Mouse (Mus musculus) neural tube, embryonic 12.5 days (tissue): ENCODE measurements around the gene Lfng. TPM values are rescaled to one million over a fixed set of nuclear protein-coding genes. Genes with fewer than 3 reads are reported as not detected.

ENCODE experiments used
- ATAC-seq: fragments of 200-750 bp; cut with Nextera tagmentation; 2 replicates; pipeline ENCODE4 v1.8.0; 2017; ENCODE audit warnings: low read depth, mild to moderate bottlenecking, moderate TSS enrichment, moderate library complexity; ENCODE audit not compliant: low FRiP score
- H3K27ac ChIP-seq: fragments of 300-500 bp; sonication (generic); 2 replicates; pipeline ENCODE4 v1.5.1; 2016
- H3K27me3 ChIP-seq: fragments of 300-500 bp; sonication (generic); replicated peaks from 2 replicates; pipeline ENCODE4 v1.6.1; 2016; ENCODE audit warnings: mild to moderate bottlenecking
- H3K36me3 ChIP-seq: fragments of 300-500 bp; sonication (generic); 2 replicates; pipeline ENCODE4 v1.6.1; 2016; ENCODE audit warnings: mild to moderate bottlenecking
- H3K4me1 ChIP-seq: fragments of 300-500 bp; sonication (generic); 2 replicates; pipeline ENCODE4 v1.6.1; 2016
- H3K4me2 ChIP-seq: fragments of 300-500 bp; sonication (generic); replicated peaks from 2 replicates; pipeline ENCODE4 v1.6.1; 2016; ENCODE audit warnings: mild to moderate bottlenecking
- H3K4me3 ChIP-seq: fragments of 300-500 bp; sonication (generic); 2 replicates; pipeline ENCODE4 v1.5.1; 2016
- H3K9ac ChIP-seq: fragments of 300-500 bp; sonication (generic); 2 replicates; pipeline ENCODE4 v1.6.1; 2016; ENCODE audit warnings: mild to moderate bottlenecking
- H3K9me3 ChIP-seq: fragments of 300-500 bp; sonication (generic); 2 replicates; pipeline ENCODE4 v1.6.1; 2016; ENCODE audit warnings: mild to moderate bottlenecking
- WGBS: fragments of 180-500 bp; shearing (Covaris S2); methylation state at CpG from one replicate; pipeline ENCODE4 v1.1.7; 2016; 5-methylcytosine and 5-hydroxymethylcytosine counted together
- polyA plus RNA-seq: library from polyadenylated mRNA; unstranded; fragments of >200 nt; fragmentation: Nextera tagmentation; extraction: Ambion mirVana; gene quantifications from 2 replicates; pipeline ENCODE4 v1.2.1, GENCODE M21; 2016

Gene Lfng
- polyA plus RNA-seq, 1 experiment from 2014 or later: 30.5 TPM

DNA sequence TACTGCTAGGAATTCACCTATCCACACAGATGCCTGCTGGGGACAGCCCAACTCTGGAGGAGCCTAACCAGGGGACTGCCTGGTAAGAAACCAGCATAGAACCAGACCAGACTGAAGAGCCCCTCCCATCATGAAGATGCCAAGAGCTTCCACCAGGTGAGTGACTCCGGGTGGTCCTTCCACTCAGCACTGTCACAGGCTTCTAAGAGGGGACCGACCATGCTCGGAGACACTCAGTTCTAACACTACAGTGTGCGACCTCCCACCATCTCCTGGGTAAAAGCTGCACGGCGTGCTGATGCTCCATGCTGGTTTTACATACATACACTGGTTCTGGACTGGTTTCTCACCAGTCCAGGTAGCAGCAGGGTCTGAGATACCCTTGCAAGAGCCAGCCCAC, 39.1 kb downstream of the Lfng start:
- H3K27me3 ChIP-seq: no peaks in the 10 kb centered on the region
- H3K4me1 ChIP-seq: peaks cover 62% of the 10 kb centered on the region
- H3K4me2 ChIP-seq: peak overlapping the region; percentile 96
- WGBS: 89% methylated on average over 6 of the region's 6 CpGs
- H3K9me3 ChIP-seq: no peaks in the 10 kb centered on the region
- H3K9ac ChIP-seq: peak overlapping the region; percentile 99
- H3K27ac ChIP-seq: 0 out of 2 replicates have a peak overlapping the region, but pooled peaks have one; percentile 32
- H3K4me3 ChIP-seq: peak overlapping the region; percentile 98
- H3K36me3 ChIP-seq: peaks cover 25% of the 10 kb centered on the region
- ATAC-seq: no peak

DNA sequence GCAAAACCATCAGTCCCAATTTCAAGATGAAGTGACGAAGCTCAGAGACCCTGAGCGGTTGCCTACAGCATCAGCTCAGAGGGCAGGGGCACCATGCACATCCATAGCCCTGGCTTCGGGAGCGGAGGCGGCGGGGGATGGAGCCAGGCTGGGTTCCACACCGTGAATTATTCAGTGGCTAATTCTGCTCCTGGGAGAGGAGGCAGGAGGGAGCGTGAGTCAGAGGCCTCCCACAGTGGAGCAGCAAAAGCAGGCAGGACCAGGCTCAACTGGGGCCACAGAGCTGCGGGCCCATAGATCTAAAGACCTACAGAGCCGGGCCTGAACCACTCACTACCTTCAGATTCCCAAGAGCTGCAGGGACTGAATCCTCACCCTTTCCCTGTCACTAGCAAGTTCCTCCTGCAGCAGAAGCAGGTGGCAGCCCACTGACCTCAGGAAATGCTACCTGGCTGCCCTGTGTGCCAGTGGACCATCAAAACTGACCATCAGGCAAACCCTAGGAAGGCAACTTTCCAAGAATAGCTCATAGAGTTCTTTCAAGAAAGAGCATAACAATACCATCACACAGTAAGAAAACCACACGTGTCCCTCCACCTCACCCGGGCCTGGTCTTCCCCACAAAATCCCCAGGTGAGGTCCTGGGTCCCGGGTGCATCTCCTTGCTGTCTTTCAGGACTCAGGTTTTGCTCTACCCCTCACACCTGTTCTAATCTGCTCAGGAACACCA, 40.1 kb downstream of the Lfng start:
- no peak for ATAC-seq
- H3K4me2 ChIP-seq: peak overlapping the region; percentile 96
- H3K36me3 ChIP-seq: peaks cover 25% of the 10 kb centered on the region
- H3K27me3 ChIP-seq: no peaks in the 10 kb centered on the region
- 38% methylated on average over 13 of the region's 13 CpGs for WGBS
- peak overlapping the region; percentile 98 for H3K4me3 ChIP-seq
- no peak overlapping the region for H3K27ac ChIP-seq
- peak overlapping the region; percentile 99 for H3K9ac ChIP-seq
- H3K4me1 ChIP-seq: peaks cover 52% of the 10 kb centered on the region
- no peaks in the 10 kb centered on the region for H3K9me3 ChIP-seq

DNA sequence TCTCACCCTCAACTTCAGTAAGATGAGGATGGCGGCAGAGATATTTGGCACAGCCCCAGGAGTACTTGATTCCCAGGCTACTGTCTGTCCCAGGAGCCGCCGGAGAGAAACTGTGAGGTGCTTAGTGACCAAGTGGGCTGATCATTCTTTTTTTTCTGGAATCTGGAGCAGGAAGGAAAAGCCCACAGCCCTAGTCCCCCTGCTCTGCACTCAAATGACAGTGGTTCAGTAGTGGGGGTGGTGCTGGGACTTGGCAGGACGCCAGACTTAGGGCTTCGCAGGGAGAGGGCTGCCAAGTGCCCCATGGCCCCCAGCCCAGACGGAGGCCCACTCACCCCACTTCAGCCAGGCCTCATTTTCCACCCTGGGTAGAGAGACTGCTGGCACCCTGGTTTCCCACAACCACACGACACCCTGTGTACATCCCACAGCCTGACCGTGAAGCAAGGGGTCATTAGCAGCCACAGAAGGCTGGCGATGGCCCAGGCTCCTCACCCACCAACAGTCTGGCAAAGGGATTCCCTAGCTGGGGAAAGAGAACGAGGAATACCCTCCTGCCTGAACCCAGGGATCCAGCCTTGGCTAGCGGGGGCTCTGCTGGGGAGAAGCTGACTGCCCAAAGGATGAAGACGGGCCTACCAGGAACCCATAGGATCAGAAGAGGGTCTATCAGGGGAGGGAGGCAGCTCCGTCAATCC, 40.9 kb downstream of the Lfng start:
- Histone ChIP-seq H3K4me2 (peak overlapping the region; percentile 96), H3K27me3 (no peaks in the 10 kb centered on the region), H3K27ac (peak overlapping the region; percentile 75), H3K4me3 (peak overlapping the region; percentile 98), H3K4me1 (peaks cover 44% of the 10 kb centered on the region), H3K36me3 (peaks cover 25% of the 10 kb centered on the region), H3K9ac (peak overlapping the region; percentile 99), H3K9me3 (no peaks in the 10 kb centered on the region)
- 4% methylated on average over 13 of the region's 13 CpGs for WGBS
- peak; percentile 48 for ATAC-seq

DNA sequence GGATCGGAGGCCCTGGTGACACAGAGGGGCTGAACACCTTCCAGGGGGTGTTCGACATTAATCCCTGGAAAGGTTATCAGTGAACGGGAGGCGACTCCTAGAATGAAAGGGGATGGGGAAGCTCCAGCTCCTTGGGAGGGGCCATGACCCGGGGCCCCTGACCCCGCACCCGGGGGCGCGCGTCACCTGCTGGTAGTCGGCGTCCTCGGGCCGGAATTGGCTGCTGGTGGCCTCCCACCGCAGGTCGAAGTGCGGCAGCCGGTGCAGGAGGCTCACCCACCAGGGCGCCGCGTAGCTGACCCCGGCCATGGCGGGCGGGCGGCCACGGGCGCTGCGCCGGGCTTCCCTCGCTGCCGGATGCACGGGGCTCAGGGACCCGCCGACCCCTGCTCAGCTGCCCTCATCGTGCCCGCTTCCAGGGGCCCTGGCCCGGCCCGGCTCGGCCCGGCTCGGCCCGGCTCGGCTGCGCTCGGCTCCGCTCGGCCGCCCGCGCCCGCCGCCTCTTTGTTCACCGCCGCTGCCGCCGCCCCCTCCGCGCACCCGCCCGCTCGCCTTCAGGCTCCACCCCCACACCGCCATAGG, 41.5 kb downstream of the Lfng start, which contains the start of gene Ttyh3:
Gene Ttyh3, minus strand, starts transcription at position 513 of the 582 bp plus-strand sequence.
- H3K4me3 ChIP-seq: peak within 1 kb of the TSS; percentile 98
- no peaks in the 10 kb centered on the region for H3K27me3 ChIP-seq
- peaks cover 39% of the 10 kb centered on the region for H3K4me1 ChIP-seq
- under 1% methylated on average over 59 of the region's 62 CpGs for WGBS
- peak within 1 kb of the TSS; percentile 99 for H3K9ac ChIP-seq
- peak; percentile 30 for ATAC-seq
- peak within 1 kb of the TSS; percentile 75 for H3K27ac ChIP-seq
- H3K9me3 ChIP-seq: no peaks in the 10 kb centered on the region
- H3K36me3 ChIP-seq: peaks cover 25% of the 10 kb centered on the region
- peak within 1 kb of the TSS; percentile 96 for H3K4me2 ChIP-seq

DNA sequence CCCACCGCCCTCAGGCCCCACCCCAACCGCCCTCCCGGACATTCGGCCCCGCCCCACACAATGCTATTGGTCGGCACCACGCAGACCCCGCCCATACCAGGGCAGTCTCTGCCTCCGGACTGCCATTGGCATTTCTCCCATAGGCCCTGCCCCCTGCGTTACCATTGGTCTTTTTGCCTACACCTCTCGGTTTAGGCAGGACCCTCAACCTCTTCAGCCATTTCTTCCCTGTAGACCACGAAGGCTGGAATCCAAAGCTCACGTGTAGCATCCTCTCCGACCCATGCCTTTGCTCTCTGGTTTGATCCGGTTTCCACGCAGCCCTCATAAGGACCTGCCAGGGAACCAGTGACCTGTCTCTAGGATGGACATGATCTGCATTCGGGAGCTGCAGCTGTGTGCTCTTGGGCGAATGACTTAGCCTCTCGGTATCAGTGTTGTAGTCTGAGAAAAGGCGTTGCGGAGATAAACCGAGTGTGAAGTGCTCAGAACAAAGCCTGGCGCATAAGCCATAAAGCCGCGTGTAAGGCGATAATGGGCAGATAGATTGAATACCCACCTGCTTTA, 42.1 kb downstream of the Lfng start:
- peak overlapping the region; percentile 75 for H3K27ac ChIP-seq
- peaks cover 20% of the 10 kb centered on the region for H3K36me3 ChIP-seq
- peak overlapping the region; percentile 96 for H3K4me2 ChIP-seq
- H3K4me1 ChIP-seq: peaks cover 39% of the 10 kb centered on the region
- ATAC-seq: peak; percentile 93
- peak overlapping the region; percentile 61 for H3K9ac ChIP-seq
- no peaks in the 10 kb centered on the region for H3K9me3 ChIP-seq
- peak overlapping the region; percentile 98 for H3K4me3 ChIP-seq
- WGBS: 2% methylated on average over 26 of the region's 26 CpGs
- no peaks in the 10 kb centered on the region for H3K27me3 ChIP-seq

DNA sequence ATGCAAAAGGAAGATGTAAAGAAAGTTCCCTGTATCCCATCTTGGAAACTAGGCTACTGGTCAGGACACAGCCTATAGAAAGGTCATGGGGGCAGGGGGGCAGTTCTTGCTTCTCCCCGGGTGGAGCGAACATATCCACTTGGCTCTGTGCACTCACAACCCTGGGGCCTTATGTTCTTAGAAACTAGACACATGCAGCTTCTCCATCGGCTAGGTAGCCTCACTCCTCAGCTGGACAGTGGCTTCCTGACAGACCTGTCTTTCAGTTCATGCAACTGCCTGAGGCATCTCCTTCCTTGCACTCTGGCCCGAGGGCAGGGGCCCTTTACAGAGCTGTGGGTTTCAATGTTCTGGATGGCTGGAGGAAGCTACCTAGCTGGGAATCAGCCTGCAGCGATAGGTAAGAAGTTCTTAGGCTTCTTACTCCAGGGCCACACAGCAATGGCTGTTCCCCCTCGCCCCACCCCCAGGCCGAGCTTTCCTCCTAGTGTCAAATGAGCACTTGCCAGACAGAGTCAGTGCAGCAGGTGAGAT, 42.8 kb downstream of the Lfng start:
- 0 out of 2 replicates have a peak overlapping the region, but pooled peaks have one; percentile 98 for H3K4me3 ChIP-seq
- no peaks in the 10 kb centered on the region for H3K9me3 ChIP-seq
- H3K36me3 ChIP-seq: peaks cover 12% of the 10 kb centered on the region
- no peak for ATAC-seq
- H3K4me1 ChIP-seq: peaks cover 37% of the 10 kb centered on the region
- H3K4me2 ChIP-seq: peak overlapping the region; percentile 96
- H3K27me3 ChIP-seq: no peaks in the 10 kb centered on the region
- peak overlapping the region; percentile 75; the same call in 1 of the 2 replicates for H3K27ac ChIP-seq
- 62% methylated on average over 7 of the region's 7 CpGs for WGBS
- peak overlapping the region; percentile 61 for H3K9ac ChIP-seq

DNA sequence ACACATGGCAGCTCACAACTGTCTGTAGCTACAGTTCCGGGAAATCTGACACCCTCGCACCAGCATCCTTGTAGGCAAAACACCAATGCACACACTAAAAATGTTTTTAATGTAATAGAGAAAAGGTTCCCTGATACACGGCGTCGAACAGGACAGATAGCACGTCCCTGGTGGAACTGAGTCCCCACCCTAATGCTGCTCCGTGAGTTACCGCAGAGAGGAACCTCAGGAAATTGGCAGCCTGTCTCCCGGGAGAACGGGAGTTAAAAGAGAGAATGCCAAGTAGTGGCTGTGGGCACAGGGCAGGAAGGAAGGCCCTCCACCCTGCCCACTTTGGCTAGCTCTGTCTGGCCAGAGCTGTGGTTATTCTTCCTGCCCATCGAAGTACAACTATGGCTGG, 44.1 kb downstream of the Lfng start:
- Histone ChIP-seq H3K9me3 (no peaks in the 10 kb centered on the region), H3K27ac (no peak overlapping the region), H3K4me2 (no peak overlapping the region), H3K27me3 (no peaks in the 10 kb centered on the region), H3K9ac (no peak overlapping the region), H3K4me1 (peaks cover 24% of the 10 kb centered on the region), H3K36me3 (0 out of 2 replicates have a peak, but pooled peaks cover 1% of the 10 kb centered on the region), H3K4me3 (no peak overlapping the region)
- 88% methylated on average over 11 of the region's 11 CpGs for WGBS
- no peak for ATAC-seq

DNA sequence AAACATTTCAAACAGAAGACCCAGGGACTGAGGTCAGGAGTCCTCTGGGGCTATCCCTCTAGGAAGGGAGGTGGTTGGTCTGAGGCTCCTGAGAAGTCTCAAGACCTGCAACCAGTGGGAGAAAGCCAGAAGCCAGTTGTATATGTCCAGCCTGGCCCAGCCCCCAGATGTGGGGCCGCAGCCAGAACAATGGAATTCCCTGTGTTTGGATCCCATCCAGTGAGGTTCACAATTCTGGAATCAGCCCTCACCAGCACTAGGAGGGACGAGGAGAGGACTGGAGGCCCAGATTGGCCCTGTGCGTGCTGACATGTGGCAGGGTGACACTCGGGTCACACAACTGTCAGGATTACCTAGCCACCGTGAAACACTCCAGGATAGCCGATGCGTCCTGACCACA, 45.5 kb downstream of the Lfng start:
- Histone ChIP-seq H3K4me1 (peaks cover 11% of the 10 kb centered on the region), H3K4me3 (no peak overlapping the region), H3K27me3 (no peaks in the 10 kb centered on the region), H3K4me2 (no peak overlapping the region), H3K9ac (no peak overlapping the region), H3K27ac (no peak overlapping the region), H3K9me3 (no peaks in the 10 kb centered on the region), H3K36me3 (no peaks in the 10 kb centered on the region)
- no peak for ATAC-seq
- 83% methylated on average over 7 of the region's 7 CpGs for WGBS

DNA sequence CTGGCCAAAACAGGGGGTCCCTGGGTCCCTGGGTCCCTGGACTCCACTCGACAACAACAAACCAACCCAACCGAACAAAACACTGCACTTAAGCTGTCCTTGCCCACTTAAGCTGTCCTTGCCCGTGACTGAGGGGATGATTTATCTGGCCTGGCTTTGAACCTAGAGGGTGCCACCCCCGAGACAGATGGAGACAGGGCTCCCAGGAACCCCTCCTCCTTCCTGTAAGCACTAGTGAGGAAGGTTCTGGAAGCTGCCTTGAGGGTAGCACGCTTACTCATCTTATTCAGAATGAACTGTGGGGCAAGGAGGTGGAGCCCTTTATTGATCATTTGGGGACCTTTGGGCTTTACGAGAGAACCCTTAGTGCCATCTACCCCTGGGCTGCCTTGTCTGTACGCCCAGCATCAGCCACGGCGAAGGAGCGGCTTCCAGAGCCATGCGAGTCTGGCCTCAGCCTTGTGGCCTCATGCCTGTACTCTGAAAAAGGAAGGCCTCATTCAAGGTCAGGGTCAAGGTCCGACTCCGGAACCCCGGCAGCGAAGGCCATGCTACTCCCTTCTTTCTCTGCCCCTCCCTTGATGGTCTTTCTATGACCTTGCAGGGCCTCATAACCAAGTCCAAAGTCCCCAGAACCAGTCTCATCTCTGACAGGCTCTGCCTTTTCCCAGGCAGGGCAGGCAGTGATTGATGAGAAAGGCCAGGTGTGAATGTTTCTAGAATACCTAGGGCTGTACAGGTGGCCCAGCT, 47.2 kb downstream of the Lfng start:
- 68% methylated on average over 15 of the region's 15 CpGs for WGBS
- H3K27ac ChIP-seq: no peak overlapping the region

DNA sequence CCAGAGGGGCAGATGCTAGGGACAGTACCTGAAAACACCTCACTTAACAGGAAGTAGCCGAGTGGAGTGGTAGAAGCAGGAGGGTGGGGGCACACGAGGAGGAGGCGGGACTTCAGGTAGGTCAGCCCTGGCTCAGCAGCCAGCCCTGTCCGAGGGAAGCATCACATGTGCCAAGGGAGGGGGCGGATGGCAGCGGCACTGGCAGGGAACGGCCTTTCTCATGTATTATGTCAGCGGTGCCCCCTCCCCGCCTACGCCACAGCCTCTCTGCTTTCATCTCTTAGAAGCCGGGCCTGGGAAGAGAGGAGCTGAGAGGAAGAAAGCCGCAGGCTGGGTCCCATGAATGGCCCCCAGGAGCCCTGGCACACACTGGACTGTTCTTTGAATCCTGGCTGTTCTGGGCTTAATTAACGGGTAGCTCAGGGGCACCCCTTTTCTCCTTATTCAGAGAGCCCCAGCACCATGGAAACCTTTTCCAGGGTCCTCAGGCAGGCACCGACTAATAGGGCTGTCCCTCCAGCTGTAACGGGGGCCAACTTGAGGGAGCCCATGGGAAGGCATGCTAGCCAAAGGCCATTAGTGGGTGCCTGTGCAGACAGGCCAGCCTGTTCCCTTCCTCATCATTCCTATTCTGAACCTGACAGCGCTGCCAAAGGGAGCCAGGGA, 52.6 kb downstream of the Lfng start:
- Histone ChIP-seq H3K36me3 (peaks cover 3% of the 10 kb centered on the region; the same call in 1 of the 2 replicates), H3K9ac (0 out of 2 replicates have a peak overlapping the region, but pooled peaks have one; percentile 26), H3K9me3 (no peaks in the 10 kb centered on the region), H3K27ac (no peak overlapping the region; the same call in 1 of the 2 replicates), H3K4me3 (no peak overlapping the region), H3K4me1 (peaks cover 33% of the 10 kb centered on the region), H3K27me3 (no peaks in the 10 kb centered on the region), H3K4me2 (peak overlapping the region; percentile 31; the same call in 1 of the 2 replicates)
- WGBS: 28% methylated on average over 16 of the region's 16 CpGs
- ATAC-seq: peak; percentile 76

More for the DNA sequence above, 47.2 kb downstream of the Lfng start:
- Histone ChIP-seq H3K4me1 (peaks cover 10% of the 10 kb centered on the region), H3K9me3 (no peaks in the 10 kb centered on the region), H3K27me3 (no peaks in the 10 kb centered on the region), H3K4me2 (no peak overlapping the region), H3K36me3 (no peaks in the 10 kb centered on the region), H3K4me3 (no peak overlapping the region), H3K9ac (no peak overlapping the region)
- ATAC-seq: no peak

DNA sequence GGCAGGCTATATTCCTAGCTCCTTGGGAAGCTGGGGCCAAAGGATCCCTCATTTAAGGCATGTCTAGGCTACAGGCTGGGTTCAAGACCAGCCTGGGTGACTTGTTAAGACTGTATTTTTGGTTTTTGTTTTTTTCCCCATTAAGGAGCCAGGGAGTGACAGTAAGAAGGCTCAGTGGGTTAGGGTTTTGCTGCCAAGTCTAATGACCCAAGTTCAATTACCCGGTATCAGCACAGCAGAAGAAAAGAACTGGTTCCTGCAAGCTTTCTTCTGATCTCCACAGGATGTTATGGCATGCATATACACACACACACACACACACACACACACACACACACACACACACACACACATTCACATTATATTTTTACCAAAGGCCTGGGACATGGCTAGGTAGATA, 53.3 kb downstream of the Lfng start:
- 83% methylated on average over 1 of the region's 1 CpGs for whole genome bisulfite sequencing
- Histone ChIP-seq H3K27me3 (no peaks in the 10 kb centered on the region), H3K9me3 (no peaks in the 10 kb centered on the region), H3K4me1 (peaks cover 33% of the 10 kb centered on the region), H3K4me2 (no peak overlapping the region), H3K4me3 (no peak overlapping the region), H3K36me3 (peaks cover 5% of the 10 kb centered on the region; the same call in 1 of the 2 replicates), H3K9ac (no peak overlapping the region), H3K27ac (no peak overlapping the region)
- ATAC-seq: no peak
